Mouse (Mus musculus): ENCODE results near the gene Lamtor3.

DNA sequence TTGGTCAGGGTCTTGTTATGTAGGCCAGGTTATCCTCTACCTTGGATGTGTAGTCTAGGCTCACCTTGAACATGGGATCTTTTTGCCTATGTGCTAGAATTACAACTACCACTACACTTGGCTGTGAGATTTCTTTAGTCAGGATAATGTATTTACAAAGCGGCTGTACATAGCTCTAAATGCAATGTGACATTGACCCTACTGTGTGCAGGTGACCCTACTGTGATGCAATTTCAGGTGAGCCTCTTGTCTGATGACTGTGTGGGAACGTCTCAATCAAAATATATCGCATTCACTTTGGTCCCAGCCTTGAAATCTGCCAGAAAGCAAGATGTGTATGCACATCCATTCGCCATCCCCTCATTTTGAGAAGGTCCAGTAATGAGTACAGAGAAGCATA, 40.0 kb downstream of the Lamtor3 start:
- no peak for TF ChIP-seq POLR2A (IDR thresholded peaks at IDR 0.05; ENCODE audit: control insufficient read depth, extremely low read depth, insufficient read depth, low read length, poor library complexity)
- TF ChIP-seq CTCF (IDR thresholded peaks at IDR 0.05; ENCODE audit: borderline replicate concordance, control insufficient read depth, extremely low read depth, insufficient read depth, low read length, poor library complexity): no peak

All from thymus, adult 2 months (tissue).